Mouse (Mus musculus): Measurements from ENCODE around the gene Wnt9a.
"Not testable (repeated sequence)": the region's sequence is repeated elsewhere in the genome, so short reads cannot be mapped to it uniquely, and the experiment has no call there.

Wnt9a gene

DNA sequence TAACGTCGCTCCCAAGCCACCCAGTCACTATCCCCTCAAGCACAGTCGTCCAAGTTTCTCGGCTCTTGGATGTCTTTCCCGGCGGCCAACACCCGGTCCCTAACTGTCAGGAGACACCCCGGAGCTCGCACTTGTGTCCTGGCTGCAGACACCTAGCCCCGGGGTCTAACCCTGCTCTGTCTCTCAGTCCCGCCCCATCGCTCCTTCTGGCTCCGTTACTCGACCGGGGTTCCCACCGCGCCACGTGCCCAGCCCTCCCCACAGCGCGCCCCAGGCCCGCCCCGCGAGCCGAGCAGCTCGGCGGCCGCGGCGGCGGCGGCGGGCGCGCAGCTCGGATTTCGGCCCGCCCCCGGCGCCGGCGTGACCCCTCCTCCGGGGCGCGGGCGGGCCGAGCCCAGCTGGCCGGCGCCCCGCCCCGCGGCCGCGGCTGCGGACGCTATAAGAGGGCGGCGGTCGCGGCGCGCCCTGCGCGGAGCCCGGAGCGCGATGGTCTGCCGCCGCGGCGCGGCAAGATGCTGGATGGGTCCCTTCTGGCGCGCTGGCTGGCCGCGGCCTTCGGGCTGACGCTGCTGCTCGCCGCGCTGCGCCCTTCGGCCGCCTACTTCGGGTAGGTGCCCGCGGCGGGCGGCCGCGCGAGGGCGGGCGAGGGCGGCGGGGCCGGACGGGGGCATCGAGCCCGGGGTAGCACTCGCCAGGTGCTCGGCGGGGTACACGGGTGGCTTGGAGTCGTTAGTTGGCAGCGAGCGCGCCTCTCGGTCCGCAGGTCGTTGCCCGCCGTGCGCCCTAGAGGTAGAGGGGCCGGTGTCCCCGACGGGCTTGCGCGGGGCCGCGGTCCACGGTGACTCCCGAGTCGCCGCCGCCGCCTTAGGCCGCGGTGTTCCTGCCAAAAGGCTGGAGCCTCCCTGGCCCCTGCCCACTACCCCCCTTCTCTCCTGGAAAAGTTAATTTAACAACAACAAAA, at the start of gene Wnt9a:
Wnt9a (plus strand) TSS at position 468 of the 961 bp plus-strand sequence.
- no peak for DNase-seq (ENCODE audit: low spot score in 2 of 2)

- DNase-seq (ENCODE audit: low spot score in 2 of 2), result peak in 1 of 2 experiments; percentile 7
Observed at GRCm38 (mm10) chr11:59259647-59260046, 47.1 kb upstream of the Wnt9a start.

DNA sequence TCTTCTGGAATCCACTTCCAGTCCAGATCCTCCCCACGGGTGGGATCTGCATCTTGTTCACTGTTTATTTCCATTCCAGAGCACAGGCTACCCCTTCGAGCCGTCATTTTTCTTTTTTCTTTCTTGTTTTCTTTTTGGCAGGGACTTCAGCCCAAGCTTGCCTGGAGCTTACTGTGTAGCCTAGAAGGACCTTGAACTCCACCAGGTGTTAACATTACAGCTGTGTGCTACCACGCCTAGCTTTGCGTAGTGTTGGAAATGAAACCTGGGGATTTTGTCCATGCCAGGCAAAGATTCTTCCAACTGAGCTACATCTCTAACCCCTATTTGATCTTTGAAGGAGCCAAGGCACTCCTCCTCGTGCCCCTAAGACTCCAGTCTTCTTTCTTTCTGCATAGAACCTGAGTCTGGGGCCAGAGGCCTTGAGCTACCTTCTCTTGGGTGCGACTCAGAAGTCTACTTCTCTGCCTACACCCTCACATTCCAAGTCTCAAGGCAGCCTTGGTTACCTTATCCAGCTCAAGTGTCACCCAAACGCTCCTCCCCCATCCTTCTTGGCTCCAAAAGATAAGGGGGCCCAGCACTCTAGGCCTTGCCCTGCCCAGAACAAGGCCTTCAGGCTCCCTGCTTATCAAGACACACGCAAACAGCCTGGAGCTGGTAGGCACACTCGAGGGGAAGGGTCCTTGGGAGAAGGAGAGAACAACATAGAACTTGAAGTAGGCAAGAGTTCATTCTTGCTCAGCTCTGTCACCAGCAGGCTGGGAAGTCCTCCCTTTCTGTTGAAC, 45.8 kb upstream of the Wnt9a start:
- DNase-seq (ENCODE audit: low spot score in 2 of 2), result peak; percentile 46 to 67

GRCm38 (mm10) chr11:59262308-59262707, 44.4 kb upstream of the Wnt9a start:
- DNase-seq (ENCODE audit: low spot score in 2 of 2), result no peak

DNA sequence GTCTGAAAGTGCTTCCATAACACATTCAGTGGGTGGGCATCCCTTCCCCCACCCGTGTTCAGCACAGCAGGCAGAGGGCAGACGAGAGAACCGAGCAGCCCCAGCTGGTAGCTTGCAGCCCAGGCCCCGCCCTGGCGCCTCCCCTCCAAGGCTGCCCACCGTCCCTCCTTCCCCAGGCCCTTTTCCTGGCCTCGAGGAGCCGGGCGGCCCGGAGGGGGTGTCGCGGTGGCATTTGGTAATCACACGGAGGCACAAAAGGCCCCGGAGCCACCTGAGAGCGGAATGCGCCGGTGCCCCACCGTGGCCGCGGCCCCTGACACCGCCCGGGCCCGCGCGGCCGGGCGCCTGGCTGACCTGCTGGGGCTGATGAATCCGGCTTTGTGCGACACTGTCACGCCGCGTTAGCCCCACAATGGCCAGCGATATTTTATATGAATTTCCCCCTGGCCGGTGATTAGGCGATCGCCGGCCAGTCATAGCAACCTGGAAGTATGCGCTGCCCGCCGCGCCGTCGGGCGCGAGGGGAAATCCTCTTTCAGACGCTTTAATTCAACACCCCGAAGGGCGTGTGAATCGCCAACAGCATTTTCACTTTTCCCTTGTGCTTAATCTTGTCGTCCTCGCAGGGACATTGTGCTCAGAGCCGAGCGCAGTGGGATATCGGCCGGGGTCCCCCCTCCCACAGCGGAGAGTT, 42.7 kb upstream of the Wnt9a start:
- no peak for DNase-seq (ENCODE audit: low spot score in 2 of 2)

DNA sequence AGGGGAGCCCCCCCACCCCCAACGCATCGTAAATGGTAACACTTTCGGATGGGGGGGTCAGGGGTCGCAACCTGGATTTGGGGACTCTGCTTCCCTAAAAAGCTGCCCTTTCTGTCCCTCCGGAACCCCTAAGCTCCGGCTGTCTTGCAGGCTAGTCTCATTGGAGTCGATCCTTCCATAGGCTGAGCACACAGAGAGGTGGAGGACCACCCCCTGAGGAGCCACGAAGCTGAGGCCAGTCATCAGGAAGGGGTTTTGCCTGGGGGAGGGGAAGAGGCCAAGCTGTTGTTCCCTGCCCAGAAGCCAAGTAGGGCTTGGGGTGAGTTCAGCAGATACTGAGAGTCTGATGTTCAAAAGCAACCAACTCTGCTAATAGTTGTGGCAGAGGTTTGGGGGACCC, 42.1 kb upstream of the Wnt9a start:
- DNase-seq (ENCODE audit: low spot score in 2 of 2), result no peak

- no peak for DNase-seq (ENCODE audit: low spot score in 2 of 2)
Observed at GRCm38 (mm10) chr11:59265154-59265813, 41.4 kb upstream of the Wnt9a start.

- DNase-seq (ENCODE audit: low spot score in 2 of 2), result no peak
Observed at GRCm38 (mm10) chr11:59266727-59267126, 40.0 kb upstream of the Wnt9a start.

GRCm38 (mm10) chr11:59274184-59274583, 32.5 kb upstream of the Wnt9a start:
- DNase-seq (ENCODE audit: low spot score in 2 of 2), result no peak

DNA sequence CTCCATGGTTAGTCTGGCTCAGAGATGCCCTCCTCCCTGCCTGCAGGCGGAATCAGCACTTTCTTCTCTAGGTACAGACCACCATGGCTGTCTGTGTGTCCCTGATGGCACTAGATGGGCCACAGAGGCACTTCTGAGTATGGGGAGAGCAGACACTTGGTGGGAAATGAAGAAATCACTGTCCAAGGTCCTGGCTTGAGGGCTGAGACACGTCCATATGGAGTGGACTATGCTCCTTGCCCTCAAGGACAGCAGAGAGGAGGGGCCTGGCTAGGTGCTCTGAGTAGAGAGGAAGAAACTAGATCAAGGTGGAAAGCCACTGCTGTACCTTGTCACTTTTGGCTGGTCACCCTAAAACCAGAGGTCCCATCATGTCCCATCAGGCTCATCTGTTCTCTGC, 29.9 kb upstream of the Wnt9a start:
- DNase-seq (ENCODE audit: low spot score in 2 of 2), result no peak

DNA sequence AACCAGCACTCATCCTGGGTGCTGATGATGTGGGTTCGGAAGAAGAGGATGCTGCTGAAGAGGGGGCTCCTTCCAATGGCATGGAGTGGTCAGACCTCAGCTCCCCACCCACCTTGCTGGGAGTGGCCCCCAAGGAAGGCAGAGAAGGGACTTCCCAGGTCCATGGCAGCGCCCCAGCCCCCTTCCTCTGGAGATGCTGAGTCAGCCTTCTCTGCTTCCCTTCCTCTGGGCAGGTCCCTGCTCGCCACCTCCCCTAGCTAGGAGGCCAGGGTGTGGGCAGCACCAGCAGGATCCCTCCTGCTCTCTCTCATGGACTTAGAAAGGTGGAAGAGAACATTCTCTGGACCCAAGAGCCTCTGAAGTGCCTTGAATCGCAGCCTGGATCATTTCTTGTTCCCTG, 28.7 kb upstream of the Wnt9a start:
- DNase-seq (ENCODE audit: low spot score in 2 of 2), result no peak

- no peak for DNase-seq (ENCODE audit: low spot score in 2 of 2)
Observed at GRCm38 (mm10) chr11:59282111-59282510, 24.6 kb upstream of the Wnt9a start.

DNA sequence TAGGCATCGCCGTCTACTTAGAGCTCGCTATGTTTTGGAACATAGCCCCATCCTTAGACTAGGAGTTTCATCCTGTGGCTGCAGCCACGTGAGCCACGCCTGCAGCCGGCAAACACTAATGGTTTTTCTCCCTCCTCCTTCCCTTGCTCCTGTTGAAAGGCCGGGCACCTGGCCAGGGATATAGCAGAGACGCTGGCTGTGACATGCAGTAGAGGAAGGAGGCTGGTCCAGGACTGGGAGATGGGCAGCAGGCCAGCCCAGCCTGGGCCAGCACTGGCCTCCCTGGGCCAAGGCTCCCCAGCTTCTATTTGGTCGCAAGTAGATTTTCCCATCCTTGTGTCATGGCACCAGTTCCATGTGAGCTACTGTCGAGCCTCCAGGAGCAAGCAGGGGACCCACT, 23.8 kb upstream of the Wnt9a start:
- DNase-seq (ENCODE audit: low spot score in 2 of 2), result no peak

- DNase-seq (ENCODE audit: low spot score in 2 of 2), result no peak
Observed at GRCm38 (mm10) chr11:59284146-59284545, 22.6 kb upstream of the Wnt9a start.

DNA sequence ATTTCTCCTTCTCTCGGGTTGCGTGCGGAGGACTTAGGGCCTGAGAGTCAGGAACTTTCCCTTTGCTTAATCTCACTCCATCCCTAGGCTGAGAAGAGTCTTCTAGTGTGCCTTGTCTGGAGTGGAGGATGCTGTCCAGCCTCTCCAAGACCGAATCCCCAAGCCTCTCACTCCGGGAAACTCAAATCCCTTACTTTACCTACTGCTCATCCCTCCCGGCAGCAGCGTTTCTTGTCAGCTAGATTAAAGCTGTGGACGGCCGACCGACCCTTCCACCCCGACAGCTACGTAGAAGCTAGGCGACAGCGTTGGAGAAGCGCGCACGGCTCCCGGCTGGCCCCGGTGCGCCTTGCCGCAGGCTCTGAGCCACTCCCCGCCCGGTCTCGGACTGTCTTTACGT, 17.0 kb upstream of the Wnt9a start:
- DNase-seq (ENCODE audit: low spot score in 2 of 2), result no peak

GRCm38 (mm10) chr11:59290702-59291303, 15.9 kb upstream of the Wnt9a start, which contains the start of gene Wnt3a:
Gene Wnt3a (minus strand): TSS chr11:59290752.
- DNase-seq (ENCODE audit: low spot score in 2 of 2), result no peak

- peak; percentile 12 to 30 for DNase-seq (ENCODE audit: low spot score in 2 of 2)
Observed at GRCm38 (mm10) chr11:59293616-59294015, 13.1 kb upstream of the Wnt9a start.

GRCm38 (mm10) chr11:59297941-59298340, 8.8 kb upstream of the Wnt9a start:
- DNase-seq (ENCODE audit: low spot score in 2 of 2), result no peak

DNA sequence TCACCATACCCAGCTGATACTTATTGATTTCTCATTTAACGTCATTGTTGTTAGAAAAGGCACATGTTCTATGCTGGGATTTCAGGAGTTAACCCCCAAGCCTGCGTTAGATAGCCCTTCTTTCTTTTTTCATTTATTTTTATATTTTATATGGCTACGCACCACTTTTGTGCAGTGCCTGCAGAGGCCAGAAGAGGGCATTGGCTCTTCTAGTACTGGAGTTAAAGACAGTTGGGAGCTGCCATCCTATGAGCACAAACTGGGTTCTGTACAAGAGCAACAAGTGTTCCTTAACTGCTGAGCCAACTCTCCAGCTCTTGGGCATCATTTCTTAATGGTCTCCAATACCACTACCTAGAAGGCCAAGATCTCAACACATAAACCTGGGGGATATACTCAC, 6.5 kb upstream of the Wnt9a start:
- no peak for DNase-seq (ENCODE audit: low spot score in 2 of 2)

DNA sequence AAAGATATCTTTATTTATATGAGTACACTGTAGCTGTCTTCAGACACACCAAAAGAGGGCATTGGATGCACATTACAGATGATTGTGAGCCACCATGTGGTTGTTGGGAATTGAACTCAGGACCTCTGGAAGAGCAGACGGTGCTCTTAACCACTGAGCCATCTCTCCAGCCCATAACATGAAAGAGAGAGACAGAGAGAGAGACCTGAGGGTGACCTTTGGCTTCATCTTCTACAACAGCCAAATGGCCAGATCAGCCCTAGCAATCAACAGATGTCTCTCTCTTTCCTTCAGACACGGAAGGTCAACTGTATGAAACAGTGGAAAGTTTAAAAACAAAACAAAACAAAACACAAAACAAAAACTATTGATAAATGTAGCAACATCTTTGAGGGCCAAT, 5.7 kb upstream of the Wnt9a start:
- not testable (repeated sequence) for DNase-seq (ENCODE audit: low spot score in 2 of 2)

Data from spleen, postnatal 36 days (tissue).